Mouse (Mus musculus) E14TG2a.4 (cell line): Measurements from ENCODE around the gene Ube4b.

Source experiments
- CTCF ChIP-seq: conservative IDR thresholded peaks from 2 replicates; pipeline ENCODE4 v1.5.1; 2014; ENCODE audit warnings: low read length
- NANOG ChIP-seq: IDR thresholded peaks from 2 replicates; pipeline ENCODE4 v1.6.1; 2014; ENCODE audit warnings: borderline replicate concordance, low read length, mixed read lengths
- POU5F1 ChIP-seq: IDR thresholded peaks from 2 replicates; pipeline ENCODE4 v1.6.1; 2014; ENCODE audit warnings: low read length, borderline replicate concordance

- TF ChIP-seq CTCF (no peak), NANOG (no peak), POU5F1 (no peak)
These were observed 19.8 kb upstream of the Ube4b start for GRCm38 (mm10) chr4:149446309-149446708.
